Mouse (Mus musculus) CH12.LX (cell line): ENCODE measurements at regions not wholly inside any gene's neighbourhood (a gene's known extent, or its start where the extent isn't known, plus 50 kb on each side); places are given as distances from the start of the nearest gene placed in this dataset.

Experiments used
- DNase-seq: peaks from one replicate; pipeline ENCODE4 v3.0.0-alpha.2; 2013; ENCODE audit errors: extremely low read depth
- H3K27ac ChIP-seq: 2 replicates; pipeline ENCODE4 v1.5.1; 2012; ENCODE audit warnings: low read depth, mild to moderate bottlenecking, control low read depth, moderate library complexity; ENCODE audit not compliant: insufficient read depth
- H3K27me3 ChIP-seq: replicated peaks from 2 replicates; pipeline ENCODE3; 2012; ENCODE audit warnings: inconsistent platforms
- H3K36me3 ChIP-seq, 2 experiments: replicated peaks in 1 of 2; 2 replicates each; pipeline versions ENCODE3 to v1.6.1; 2012; ENCODE audit warnings: inconsistent platforms in 1 of 2, low read length in 1 of 2, mild to moderate bottlenecking in 1 of 2, mixed read lengths in 1 of 2, moderate library complexity in 1 of 2; ENCODE audit not compliant: control insufficient read depth in 1 of 2, insufficient read depth in 1 of 2
- H3K4me1 ChIP-seq, 2 experiments: 2 replicates each; pipeline ENCODE4 v1.6.1; 2012; ENCODE audit warnings: inconsistent platforms in 1 of 2, moderate library complexity in 1 of 2; ENCODE audit not compliant: insufficient read depth in 2 of 2, control insufficient read depth in 1 of 2
- H3K4me2 ChIP-seq: 2 replicates; pipeline ENCODE4 v1.6.1; 2012; ENCODE audit warnings: low read depth, mild to moderate bottlenecking, control low read depth; ENCODE audit not compliant: poor library complexity, insufficient read depth, severe bottlenecking
- H3K4me3 ChIP-seq, 3 experiments: fragments of 150-350 bp in 1 of 3; sonication (generic) in 1 of 3; replicated peaks in 1 of 3; 2 replicates each; pipeline versions ENCODE3 to v1.5.1; 2011 to 2012; ENCODE audit warnings: low read depth in 2 of 3, low read length in 2 of 3, mild to moderate bottlenecking in 2 of 3, moderate library complexity in 2 of 3, control low read depth in 1 of 3, improper control_type of control experiment in 1 of 3, inconsistent platforms in 1 of 3, mixed read lengths in 1 of 3; ENCODE audit not compliant: poor library complexity in 1 of 3
- H3K79me2 ChIP-seq: replicated peaks from 2 replicates; pipeline ENCODE4 v1.6.1; 2012; ENCODE audit warnings: mild to moderate bottlenecking, moderate library complexity; ENCODE audit not compliant: control insufficient read depth, poor library complexity, insufficient read depth, severe bottlenecking; ENCODE audit errors: extremely low read depth
- H3K9ac ChIP-seq: 2 replicates; pipeline ENCODE4 v1.6.1; 2012; ENCODE audit warnings: low read depth, mild to moderate bottlenecking, control low read depth, moderate library complexity; ENCODE audit not compliant: insufficient read depth
- H3K9me3 ChIP-seq: replicated peaks from 2 replicates; pipeline ENCODE3; 2012; ENCODE audit warnings: low read length, inconsistent platforms, mixed read lengths
- CHD1 ChIP-seq: IDR thresholded peaks from 2 replicates; pipeline ENCODE4 v1.6.1; 2012; ENCODE audit warnings: low read depth, low read length, improper control_type of control experiment, inconsistent platforms
- CHD2 ChIP-seq: IDR thresholded peaks from 2 replicates; pipeline ENCODE4 v1.6.1; 2011; ENCODE audit warnings: low read length, improper control_type of control experiment
- CTCF ChIP-seq, 2 experiments: IDR thresholded peaks in 1 of 2; conservative IDR thresholded peaks in 1 of 2; 2 replicates each; pipeline ENCODE4 v1.5.1; 2011 to 2012; ENCODE audit warnings: low read depth in 2 of 2, low read length in 2 of 2, improper control_type of control experiment in 1 of 2, inconsistent platforms in 1 of 2, mild to moderate bottlenecking in 1 of 2, moderate library complexity in 1 of 2
- ELF1 ChIP-seq: IDR thresholded peaks from 2 replicates; pipeline ENCODE4 v1.6.1; 2014; ENCODE audit warnings: low read depth, mild to moderate bottlenecking, inconsistent platforms, low read length, improper control_type of control experiment
- HCFC1 ChIP-seq: IDR thresholded peaks from 2 replicates; pipeline ENCODE4 v1.6.1; 2012; ENCODE audit warnings: low read depth, mild to moderate bottlenecking, inconsistent platforms, low read length, improper control_type of control experiment
- JUND ChIP-seq: conservative IDR thresholded peaks from 2 replicates; pipeline ENCODE4 v1.6.1; 2011; ENCODE audit warnings: low read depth, low read length, improper control_type of control experiment
- KAT2A ChIP-seq: IDR thresholded peaks from 2 replicates; pipeline ENCODE4 v1.6.1; 2012; ENCODE audit warnings: low read length, improper control_type of control experiment, inconsistent platforms; ENCODE audit not compliant: insufficient replicate concordance
- MAX ChIP-seq: IDR thresholded peaks from 2 replicates; pipeline ENCODE4 v1.6.1; 2011; ENCODE audit warnings: low read length, improper control_type of control experiment
- MAZ ChIP-seq: IDR thresholded peaks from 2 replicates; pipeline ENCODE4 v1.6.1; 2012; ENCODE audit warnings: low read depth, mild to moderate bottlenecking, inconsistent platforms, low read length, improper control_type of control experiment, moderate library complexity
- MXI1 ChIP-seq: IDR thresholded peaks from 2 replicates; pipeline ENCODE4 v1.6.1; 2011; ENCODE audit warnings: mild to moderate bottlenecking, low read depth, low read length, improper control_type of control experiment
- NRF1 ChIP-seq: IDR thresholded peaks from 2 replicates; pipeline ENCODE4 v1.6.1; 2014; ENCODE audit warnings: low read depth, mild to moderate bottlenecking, inconsistent platforms, low read length, improper control_type of control experiment, moderate library complexity
- PAX5 ChIP-seq: IDR thresholded peaks from 2 replicates; pipeline ENCODE4 v1.6.1; 2012; ENCODE audit warnings: low read length, inconsistent platforms, mixed read lengths
- POLR2A ChIP-seq: IDR thresholded peaks from 2 replicates; pipeline ENCODE4 v1.6.1; 2011; ENCODE audit warnings: low read depth, mild to moderate bottlenecking, improper control_type of control experiment, low read length
- RAD21 ChIP-seq: IDR thresholded peaks from 2 replicates; pipeline ENCODE4 v1.6.1; 2011; ENCODE audit warnings: low read depth, mild to moderate bottlenecking, low read length, improper control_type of control experiment, moderate library complexity
- SIN3A ChIP-seq: IDR thresholded peaks from 2 replicates; pipeline ENCODE4 v1.6.1; 2012; ENCODE audit warnings: low read length, improper control_type of control experiment, inconsistent platforms
- SMC3 ChIP-seq: IDR thresholded peaks from 2 replicates; pipeline ENCODE4 v1.6.1; 2011; ENCODE audit warnings: low read depth, low read length, improper control_type of control experiment
- TBP ChIP-seq: conservative IDR thresholded peaks from 2 replicates; pipeline ENCODE4 v1.6.1; 2011; ENCODE audit warnings: low read depth, low read length, improper control_type of control experiment
- TCF12 ChIP-seq: IDR thresholded peaks from 2 replicates; pipeline ENCODE4 v1.6.1; 2014; ENCODE audit warnings: low read depth, mild to moderate bottlenecking, inconsistent platforms, low read length, improper control_type of control experiment
- ZKSCAN1 ChIP-seq: IDR thresholded peaks from 2 replicates; pipeline ENCODE4 v1.6.1; 2012; ENCODE audit warnings: low read depth, inconsistent platforms, low read length, improper control_type of control experiment, borderline replicate concordance
- ZMIZ1 ChIP-seq: IDR thresholded peaks from 2 replicates; pipeline ENCODE4 v1.6.1; 2012; ENCODE audit warnings: low read depth, mild to moderate bottlenecking, inconsistent platforms, low read length, improper control_type of control experiment
- ZNF384 ChIP-seq: IDR thresholded peaks from 2 replicates; pipeline ENCODE4 v1.6.1; 2012; ENCODE audit warnings: low read depth, low read length, improper control_type of control experiment, inconsistent platforms
- dilution Hi-C: fragments of 300-500 bp; cut with MboI; formaldehyde crosslinking; loops from 2 replicates; pipeline ENCODE4 v1.14.3; 2020; ENCODE audit warnings: low sequenced_read_pairs; ENCODE audit not compliant: extremely low pct_unique_long_range_greater_than_20kb, extremely low pct_ligation_motif_present
- in situ Hi-C: fragments of 300-500 bp; cut with MboI; formaldehyde crosslinking; loops from 3 replicates; pipeline ENCODE4 v1.14.3; 2019; ENCODE audit warnings: low sequenced_read_pairs, low pct_ligation_motif_present, low pct_unique_long_range_greater_than_20kb, mixed read lengths

GRCm38 (mm10) chr5:75478499-75478898 lies 96.2 kb upstream of the Kit start:
- H3K79me2 ChIP-seq, result no peaks in the 10 kb centered on the region
- dilution Hi-C loops, result no loop called here
- in situ Hi-C loops, result no loop called here

GRCm38 (mm10) chr5:75479149-75479548 lies 95.6 kb upstream of the Kit start:
- dilution Hi-C loops, result no loop called here
- in situ Hi-C loops, result no loop called here
- H3K27ac ChIP-seq, result no peak overlapping the region
- H3K79me2 ChIP-seq, result no peaks in the 10 kb centered on the region
- TF ChIP-seq CHD2 (no peak), ELF1 (no peak), MAZ (no peak), POLR2A (no peak), TCF12 (no peak), MAX (no peak), PAX5 (no peak), ZKSCAN1 (no peak), SIN3A (no peak), ZNF384 (no peak), ZMIZ1 (no peak), JUND (no peak), HCFC1 (no peak), MXI1 (no peak)
- H3K4me3 ChIP-seq, result no peak overlapping the region
- H3K4me1 ChIP-seq, result peaks cover 0 to 4% of the 10 kb centered on the region in 2 experiments; a peak in 1 of 4 replicates
- H3K9ac ChIP-seq, result no peak overlapping the region
- H3K9me3 ChIP-seq, result no peaks in the 10 kb centered on the region
- H3K27me3 ChIP-seq, result no peaks in the 10 kb centered on the region
- no peak overlapping the region for H3K4me2 ChIP-seq
- no peaks in the 10 kb centered on the region for H3K36me3 ChIP-seq
- DNase-seq, result no peak

More at GRCm38 (mm10) chr5:75478499-75478898, 96.2 kb upstream of the Kit start:
- H3K27me3 ChIP-seq, result no peaks in the 10 kb centered on the region
- no peak overlapping the region for H3K27ac ChIP-seq
- no peak overlapping the region for H3K4me2 ChIP-seq
- H3K9ac ChIP-seq, result no peak overlapping the region
- H3K36me3 ChIP-seq, result no peaks in the 10 kb centered on the region
- H3K4me1 ChIP-seq, result peaks cover 0 to 4% of the 10 kb centered on the region in 2 experiments; a peak in 1 of 4 replicates
- no peak for DNase-seq
- H3K9me3 ChIP-seq, result no peaks in the 10 kb centered on the region
- no peak overlapping the region for H3K4me3 ChIP-seq
- TF ChIP-seq CHD1, result no peak
- no peak for TF ChIP-seq TBP
- TF ChIP-seq CTCF (conservative IDR thresholded peaks at IDR 0.05 in 1 of 2, IDR thresholded peaks at IDR 0.05 in 1 of 2; ENCODE audit: low read depth in 2 of 2, low read length in 2 of 2), result no peak
- TF ChIP-seq ZKSCAN1, result no peak
- no peak for TF ChIP-seq KAT2A
- TF ChIP-seq RAD21, result no peak
- TF ChIP-seq MXI1, result no peak
- TF ChIP-seq NRF1, result no peak
- TF ChIP-seq ELF1, result no peak
- no peak for TF ChIP-seq SMC3
